Mouse (Mus musculus) liver, adult (tissue): ENCODE measurements at regions not wholly inside any gene's neighbourhood (a gene's known extent, or its start where the extent isn't known, plus 50 kb on each side); places are given as distances from the start of the nearest gene placed in this dataset.

ENCODE experiments used
- GATA4 ChIP-seq: IDR thresholded peaks from 2 replicates; pipeline ENCODE4 v1.6.1; 2014; ENCODE audit warnings: mild to moderate bottlenecking, low read length; ENCODE audit not compliant: insufficient replicate concordance

- TF ChIP-seq GATA4, result no peak
These were observed 296.4 kb downstream of the Nup35 start for GRCm38 (mm10) chr2:80913478-80913877.

GRCm38 (mm10) chr2:80945521-80945920, 328.5 kb downstream of the Nup35 start:
- TF ChIP-seq GATA4, result no peak

GRCm38 (mm10) chr2:80966766-80967165, 349.7 kb downstream of the Nup35 start:
- TF ChIP-seq GATA4, result no peak

DNA sequence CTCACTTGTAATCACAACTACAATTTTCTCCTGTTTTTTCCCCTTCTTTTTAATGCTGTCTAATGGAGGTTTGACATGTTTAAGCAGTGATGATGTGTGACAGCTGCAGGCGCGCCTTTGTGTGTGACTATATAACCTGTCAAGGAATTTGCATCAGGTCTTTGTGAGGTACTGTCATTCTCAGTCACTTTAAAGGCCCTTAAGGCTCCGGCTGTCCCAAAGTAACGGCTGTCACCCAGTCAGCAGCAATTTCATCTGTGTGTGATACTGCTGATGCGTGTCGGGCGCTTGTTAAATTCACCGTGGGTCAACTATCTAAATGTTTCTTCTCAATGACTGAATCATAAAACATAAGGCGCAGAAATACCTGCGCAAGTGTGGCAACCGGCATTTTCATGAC, 350.2 kb downstream of the Nup35 start:
- no peak for TF ChIP-seq GATA4

DNA sequence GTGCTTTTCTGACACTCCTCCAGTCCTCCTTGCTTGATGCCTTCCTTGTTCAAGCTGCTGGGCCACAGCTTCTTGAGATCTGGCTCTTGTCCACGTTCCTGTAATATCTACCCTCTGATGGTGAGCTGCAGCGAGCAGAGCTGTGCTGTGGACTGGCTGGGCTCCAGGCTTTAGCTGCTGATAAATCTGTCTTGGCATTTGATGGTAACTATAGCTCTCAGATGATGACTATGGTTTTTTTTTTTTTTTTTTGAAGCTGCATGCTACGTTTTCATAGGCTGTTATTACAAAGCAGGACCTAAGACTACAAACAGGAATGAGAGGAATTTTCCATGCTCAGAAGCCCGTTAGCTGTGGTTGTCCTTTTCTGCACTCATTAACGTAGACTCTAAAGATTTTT, 352.3 kb downstream of the Nup35 start:
- TF ChIP-seq GATA4, result no peak

DNA sequence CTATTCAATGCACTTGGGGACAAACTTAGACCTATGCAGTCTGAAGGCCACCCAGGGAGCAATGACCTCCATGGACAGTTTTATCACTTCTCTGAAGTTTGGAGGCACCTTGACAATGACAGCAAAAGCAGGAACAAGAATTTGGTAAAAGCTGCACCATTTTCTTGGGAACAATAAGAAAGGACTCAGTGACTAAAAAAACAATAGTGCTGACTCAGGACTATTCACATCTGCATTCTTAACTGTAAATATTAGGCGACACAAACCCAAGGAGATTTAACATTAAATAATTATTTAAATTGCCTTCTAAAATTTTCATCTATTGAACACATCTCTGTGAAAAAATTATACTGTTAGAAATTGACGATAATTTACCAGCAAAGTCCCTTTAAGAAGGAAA, 356.2 kb downstream of the Nup35 start:
- no peak for TF ChIP-seq GATA4

DNA sequence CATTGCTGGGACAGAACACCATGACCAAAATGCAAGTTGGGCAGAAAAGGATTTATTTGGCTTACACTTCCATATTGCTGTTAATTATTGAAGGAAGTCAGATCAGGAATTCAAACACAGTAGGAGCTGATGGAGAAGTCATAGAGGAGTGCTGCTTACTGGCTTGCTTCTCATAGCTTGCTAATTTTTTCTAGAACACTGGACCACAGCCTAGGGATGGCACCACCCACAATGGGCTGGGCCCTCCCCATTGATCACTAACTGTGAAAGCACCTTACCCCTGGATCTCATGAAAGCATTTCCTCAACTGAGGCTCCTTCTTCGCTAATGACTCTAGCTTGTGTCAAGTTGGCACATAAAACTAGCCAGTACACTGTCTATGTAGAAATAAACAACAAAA, 381.3 kb downstream of the Nup35 start:
- no peak for TF ChIP-seq GATA4

DNA sequence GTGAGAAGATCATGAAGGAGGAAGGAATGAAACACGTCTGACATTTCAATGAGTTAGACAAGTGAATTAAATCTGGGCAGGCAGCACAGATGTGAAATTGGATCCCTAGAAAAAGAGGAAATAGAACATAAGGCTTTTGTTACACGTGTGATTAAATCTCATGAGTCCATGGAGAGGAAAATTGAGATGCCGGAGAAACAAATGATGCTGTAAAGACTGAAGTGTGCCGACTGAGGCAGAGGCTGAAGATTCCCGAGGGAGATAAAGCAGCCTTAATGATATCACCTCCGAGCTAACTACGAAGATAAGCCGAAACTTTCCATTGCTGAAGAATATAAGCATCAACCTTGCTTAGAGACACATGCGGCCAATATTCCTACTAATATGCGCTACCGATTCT, 390.0 kb downstream of the Nup35 start:
- no peak for TF ChIP-seq GATA4

DNA sequence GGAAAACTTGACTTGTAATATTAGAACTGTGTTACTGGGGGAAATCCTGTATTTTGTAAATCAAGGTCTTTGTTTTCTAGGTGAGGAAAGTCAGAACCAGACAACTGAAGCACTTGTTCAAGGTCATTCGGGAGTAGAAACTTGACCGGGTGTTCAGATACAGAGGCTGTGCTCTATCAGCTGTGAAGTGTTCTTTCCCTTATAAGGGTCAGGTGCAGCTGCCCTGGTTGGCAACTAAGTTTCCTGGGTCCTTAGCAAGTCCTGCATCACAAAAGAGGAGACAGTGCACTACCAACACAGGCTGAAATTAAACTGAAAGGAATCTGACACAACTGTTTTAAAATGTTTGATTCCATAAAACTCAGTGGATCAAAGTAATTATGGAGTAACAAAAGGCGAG, 406.6 kb downstream of the Nup35 start:
- TF ChIP-seq GATA4, result no peak
